Mouse (Mus musculus) midbrain, embryonic 14.5 days (tissue): ENCODE measurements around the gene Cdk18. TPM values are rescaled to one million over a fixed set of nuclear protein-coding genes. Genes with fewer than 3 reads are reported as not detected.

Experiments used
- polyA plus RNA-seq: library from polyadenylated mRNA; unstranded; fragments of >200 nt; fragmentation: Nextera tagmentation; extraction: Ambion mirVana; gene quantifications from 2 replicates; pipeline ENCODE4 v1.2.1, GENCODE M21; 2014

The Cdk18 gene
- polyA plus RNA-seq, 1 experiment from 2014 or later, result 1.1 TPM

Other genes with a start within 250 kb of the Cdk18 start
- 39.6 and 59.8 TPM in 2 replicates for gene Nucks1, start 229.2 kb downstream of the Cdk18 start, polyA plus RNA-seq
- gene Slc45a3, start 176.7 kb downstream of the Cdk18 start, polyA plus RNA-seq, result 2.6 and 6.4 TPM in 2 replicates
- gene Elk4, start 132.1 kb downstream of the Cdk18 start, polyA plus RNA-seq, result 14.4 and 17.1 TPM in 2 replicates
- 7.5 and 10.2 TPM in 2 replicates for gene Mfsd4a, start 71.6 kb downstream of the Cdk18 start, polyA plus RNA-seq
- gene Lemd1, start 51.7 kb upstream of the Cdk18 start, polyA plus RNA-seq, result 21.2 and 23.2 TPM in 2 replicates
- 4.4 and 4.5 TPM in 2 replicates for gene AC124108.1, start 51.8 kb upstream of the Cdk18 start, polyA plus RNA-seq
- gene Gm10188, start 90.1 kb upstream of the Cdk18 start, polyA plus RNA-seq, result 0.70 TPM in 1 of 2 replicates, not detected in the other
- 10.1 and 11.1 TPM in 2 replicates for gene Klhdc8a, start 158.9 kb upstream of the Cdk18 start, polyA plus RNA-seq
- 22.3 and 38.0 TPM in 2 replicates for gene Nuak2, start 176.4 kb upstream of the Cdk18 start, polyA plus RNA-seq